Mouse (Mus musculus) neural tube, embryonic 15.5 days (tissue): Measurements from ENCODE around the gene Plcd3. TPM values are rescaled to one million over a fixed set of nuclear protein-coding genes. Genes with fewer than 3 reads are reported as not detected.

Source experiments
- ATAC-seq: fragments of 200-750 bp; cut with Nextera tagmentation; 2 replicates; pipeline ENCODE4 v1.8.0; 2017; ENCODE audit warnings: mild to moderate bottlenecking, moderate TSS enrichment, moderate library complexity; ENCODE audit not compliant: low FRiP score
- H3K27ac ChIP-seq: fragments of 300-500 bp; sonication (generic); replicated peaks from 2 replicates; pipeline ENCODE4 v1.5.1; 2015; ENCODE audit warnings: mild to moderate bottlenecking, inconsistent platforms
- H3K27me3 ChIP-seq: fragments of 300-500 bp; sonication (generic); replicated peaks from 2 replicates; pipeline ENCODE4 v1.6.1; 2015; ENCODE audit warnings: inconsistent platforms
- H3K36me3 ChIP-seq: fragments of 300-500 bp; sonication (generic); 2 replicates; pipeline ENCODE4 v1.6.1; 2015; ENCODE audit warnings: inconsistent platforms
- H3K4me1 ChIP-seq: fragments of 300-500 bp; sonication (generic); 2 replicates; pipeline ENCODE4 v1.6.1; 2015; ENCODE audit warnings: inconsistent platforms
- H3K4me2 ChIP-seq: fragments of 300-500 bp; sonication (generic); 2 replicates; pipeline ENCODE4 v1.6.1; 2015; ENCODE audit warnings: inconsistent platforms, mild to moderate bottlenecking, moderate library complexity
- H3K4me3 ChIP-seq: fragments of 300-500 bp; sonication (generic); replicated peaks from 2 replicates; pipeline ENCODE4 v1.5.1; 2015; ENCODE audit warnings: mild to moderate bottlenecking, inconsistent platforms
- H3K9ac ChIP-seq: fragments of 300-500 bp; sonication (generic); replicated peaks from 2 replicates; pipeline ENCODE4 v1.6.1; 2015; ENCODE audit warnings: mild to moderate bottlenecking, inconsistent platforms
- H3K9me3 ChIP-seq: fragments of 300-500 bp; sonication (generic); replicated peaks from 2 replicates; pipeline ENCODE4 v1.6.1; 2016; ENCODE audit warnings: inconsistent platforms
- WGBS: fragments of 180-500 bp; shearing (Covaris S2); methylation state at CpG from one replicate; pipeline ENCODE4 v1.1.7; 2015; ENCODE audit warnings: mixed read lengths; 5-methylcytosine and 5-hydroxymethylcytosine counted together
- polyA plus RNA-seq: library from polyadenylated mRNA; unstranded; fragments of >200 nt; fragmentation: Nextera tagmentation; extraction: Ambion mirVana; gene quantifications from 2 replicates; pipeline ENCODE4 v1.2.1, GENCODE M21; 2015

Gene Plcd3
- polyA plus RNA-seq, 1 experiment from 2014 or later = 3.2 TPM

- no peaks in the 10 kb centered on the region for H3K4me1 ChIP-seq
- peaks cover 16% of the 10 kb centered on the region for H3K27me3 ChIP-seq
- no peak overlapping the region for H3K4me2 ChIP-seq
- no peak overlapping the region for H3K27ac ChIP-seq
- no peak overlapping the region for H3K9ac ChIP-seq
- no peak for ATAC-seq
- no peaks in the 10 kb centered on the region for H3K36me3 ChIP-seq
- no peak overlapping the region for H3K4me3 ChIP-seq
- WGBS = 63% methylated on average over 20 of the region's 20 CpGs
- no peaks in the 10 kb centered on the region for H3K9me3 ChIP-seq
These were observed 7.3 kb downstream of the Plcd3 start for GRCm38 (mm10) chr11:103093862-103094833.

- no peak for ATAC-seq
- H3K27me3 ChIP-seq = peaks cover 8% of the 10 kb centered on the region
- 89% methylated on average over 7 of the region's 7 CpGs for WGBS
These were observed 8.2 kb downstream of the Plcd3 start for GRCm38 (mm10) chr11:103093306-103093705.

GRCm38 (mm10) chr11:103081631-103082030 is 19.8 kb downstream of the Plcd3 start:
- no peak overlapping the region for H3K4me2 ChIP-seq
- H3K4me3 ChIP-seq = no peak overlapping the region
- peaks cover 35% of the 10 kb centered on the region for H3K27me3 ChIP-seq
- ATAC-seq = no peak
- no peaks in the 10 kb centered on the region for H3K36me3 ChIP-seq
- no peaks in the 10 kb centered on the region for H3K9me3 ChIP-seq
- no peak overlapping the region for H3K9ac ChIP-seq
- H3K27ac ChIP-seq = no peak overlapping the region
- WGBS = 54% methylated on average over 6 of the region's 6 CpGs
- peaks cover 14% of the 10 kb centered on the region for H3K4me1 ChIP-seq

More at GRCm38 (mm10) chr11:103093306-103093705, 8.2 kb downstream of the Plcd3 start:
- no peaks in the 10 kb centered on the region for H3K4me1 ChIP-seq
- H3K36me3 ChIP-seq = no peaks in the 10 kb centered on the region
- no peak overlapping the region for H3K9ac ChIP-seq
- no peaks in the 10 kb centered on the region for H3K9me3 ChIP-seq
- H3K27ac ChIP-seq = no peak overlapping the region
- no peak overlapping the region for H3K4me3 ChIP-seq
- H3K4me2 ChIP-seq = no peak overlapping the region

DNA sequence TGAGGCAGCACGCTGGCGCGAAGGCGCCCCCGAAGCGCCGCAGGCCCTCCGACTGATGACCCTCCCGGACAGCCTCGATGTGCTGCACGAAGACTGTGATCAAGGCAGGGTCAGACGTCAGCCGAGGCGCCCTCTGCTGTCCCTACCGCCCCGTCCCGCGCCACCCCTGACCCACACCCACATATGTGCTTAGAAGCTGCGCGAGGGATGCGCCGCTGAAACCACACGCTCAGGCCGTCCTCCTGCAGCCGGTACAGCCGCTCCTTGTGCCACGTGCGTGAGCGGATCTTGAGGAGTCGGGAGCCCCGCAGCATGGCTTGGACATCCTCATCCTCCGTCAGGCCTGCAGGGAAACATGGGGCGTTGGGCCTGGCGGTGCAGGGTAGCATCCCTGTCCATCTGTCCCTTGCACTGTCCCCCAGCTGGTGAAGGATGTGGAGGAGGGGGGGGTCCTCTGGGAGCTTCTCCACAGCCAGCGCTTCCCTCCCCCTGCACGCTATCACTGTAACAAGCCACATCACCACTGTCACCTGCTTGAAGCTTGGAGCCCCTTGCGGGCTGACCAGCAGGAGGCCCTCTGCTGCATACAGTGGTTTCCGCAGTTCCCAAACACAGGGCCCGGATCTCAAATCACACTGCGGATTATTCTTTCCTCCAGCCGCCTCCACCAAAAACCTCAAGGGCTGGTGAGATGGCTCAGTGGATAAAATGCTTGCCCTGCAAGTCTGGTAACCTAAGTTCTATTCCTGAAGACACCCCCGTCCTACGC is 21.0 kb downstream of the Plcd3 start:
- peak; percentile 50; the same call in 1 of the 2 replicates for ATAC-seq
- Histone ChIP-seq H3K9ac (peak overlapping the region; percentile 42), H3K4me1 (peaks cover 14% of the 10 kb centered on the region), H3K36me3 (no peaks in the 10 kb centered on the region), H3K27me3 (peaks cover 35% of the 10 kb centered on the region), H3K4me2 (peak overlapping the region; percentile 60), H3K27ac (no peak overlapping the region), H3K9me3 (no peaks in the 10 kb centered on the region), H3K4me3 (peak overlapping the region; percentile 32)
- 2% methylated on average over 43 of the region's 43 CpGs for WGBS

GRCm38 (mm10) chr11:103078131-103078530 is 23.3 kb downstream of the Plcd3 start:
- H3K4me1 ChIP-seq = peaks cover 14% of the 10 kb centered on the region
- no peak for ATAC-seq
- H3K36me3 ChIP-seq = no peaks in the 10 kb centered on the region
- no peak overlapping the region for H3K27ac ChIP-seq
- H3K4me3 ChIP-seq = no peak overlapping the region
- H3K27me3 ChIP-seq = peaks cover 35% of the 10 kb centered on the region
- H3K9ac ChIP-seq = no peak overlapping the region
- 82% methylated on average over 11 of the region's 11 CpGs for WGBS
- H3K9me3 ChIP-seq = no peaks in the 10 kb centered on the region
- H3K4me2 ChIP-seq = no peak overlapping the region

- Histone ChIP-seq H3K9me3 (no peaks in the 10 kb centered on the region), H3K4me1 (peaks cover 14% of the 10 kb centered on the region), H3K36me3 (no peaks in the 10 kb centered on the region), H3K27ac (no peak overlapping the region), H3K4me2 (no peak overlapping the region), H3K4me3 (no peak overlapping the region), H3K9ac (no peak overlapping the region), H3K27me3 (peaks cover 23% of the 10 kb centered on the region)
- WGBS = 92% methylated on average over 8 of the region's 8 CpGs
- no peak for ATAC-seq
These were observed 24.9 kb downstream of the Plcd3 start for GRCm38 (mm10) chr11:103076581-103076980.

- Histone ChIP-seq H3K27me3 (peaks cover 17% of the 10 kb centered on the region), H3K9ac (no peak overlapping the region), H3K9me3 (no peaks in the 10 kb centered on the region), H3K4me1 (peaks cover 11% of the 10 kb centered on the region), H3K4me3 (no peak overlapping the region), H3K36me3 (no peaks in the 10 kb centered on the region), H3K4me2 (no peak overlapping the region), H3K27ac (no peak overlapping the region)
- no peak for ATAC-seq
- 96% methylated on average over 7 of the region's 7 CpGs for WGBS
These were observed 25.4 kb downstream of the Plcd3 start for GRCm38 (mm10) chr11:103076010-103076409.

GRCm38 (mm10) chr11:103074796-103075323 is 26.6 kb downstream of the Plcd3 start:
- H3K4me1 ChIP-seq = no peaks in the 10 kb centered on the region; the same call in 1 of the 2 replicates
- H3K4me3 ChIP-seq = no peak overlapping the region
- no peak overlapping the region for H3K4me2 ChIP-seq
- ATAC-seq = no peak
- H3K27me3 ChIP-seq = peaks cover 6% of the 10 kb centered on the region; the same call in 1 of the 2 replicates
- H3K9me3 ChIP-seq = no peaks in the 10 kb centered on the region
- peaks cover 2% of the 10 kb centered on the region; the same call in 1 of the 2 replicates for H3K36me3 ChIP-seq
- H3K27ac ChIP-seq = no peak overlapping the region
- H3K9ac ChIP-seq = no peak overlapping the region
- WGBS = 37% methylated on average over 10 of the region's 10 CpGs

DNA sequence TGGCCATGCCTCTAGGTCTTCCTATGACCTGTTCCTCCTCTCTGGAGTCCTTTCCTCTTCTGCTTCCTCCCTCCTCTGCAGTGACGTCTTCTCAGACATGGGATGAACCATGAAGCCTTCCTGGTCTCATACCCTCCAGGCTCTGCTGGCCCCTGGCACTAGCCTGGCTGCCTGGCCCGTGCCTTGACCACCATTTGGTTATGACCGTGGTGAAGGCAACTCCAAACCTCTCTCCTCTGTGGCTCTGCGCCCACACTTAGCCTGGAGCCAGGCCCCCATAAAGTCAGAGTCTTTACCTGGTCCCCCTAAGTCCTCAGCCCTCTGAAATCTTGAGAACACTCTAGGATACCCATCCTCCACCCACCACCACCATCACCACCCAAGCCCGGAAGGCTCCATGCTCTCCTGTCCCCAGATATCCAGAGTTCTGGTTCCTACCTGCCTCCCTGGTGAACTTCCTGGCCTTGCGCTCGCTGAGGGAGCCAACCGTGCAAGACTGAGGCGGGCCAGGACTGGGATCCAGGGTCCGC is 27.3 kb downstream of the Plcd3 start:
- Histone ChIP-seq H3K27me3 (0 out of 2 replicates have a peak, but pooled peaks cover under 1% of the 10 kb centered on the region), H3K36me3 (peaks cover 8% of the 10 kb centered on the region), H3K4me2 (no peak overlapping the region), H3K9me3 (no peaks in the 10 kb centered on the region), H3K27ac (no peak overlapping the region), H3K9ac (no peak overlapping the region), H3K4me1 (no peaks in the 10 kb centered on the region; the same call in 1 of the 2 replicates), H3K4me3 (no peak overlapping the region)
- ATAC-seq = no peak
- 61% methylated on average over 10 of the region's 10 CpGs for WGBS

- no peaks in the 10 kb centered on the region for H3K27me3 ChIP-seq
- ATAC-seq = no peak
- no peaks in the 10 kb centered on the region; the same call in 1 of the 2 replicates for H3K4me1 ChIP-seq
- H3K36me3 ChIP-seq = peaks cover 13% of the 10 kb centered on the region
- H3K4me2 ChIP-seq = no peak overlapping the region
- H3K4me3 ChIP-seq = no peak overlapping the region
- no peak overlapping the region for H3K9ac ChIP-seq
- 93% methylated on average over 7 of the region's 7 CpGs for WGBS
- no peak overlapping the region for H3K27ac ChIP-seq
- H3K9me3 ChIP-seq = no peaks in the 10 kb centered on the region
These were observed 27.8 kb downstream of the Plcd3 start for GRCm38 (mm10) chr11:103073671-103074070.

- Histone ChIP-seq H3K27ac (no peak overlapping the region), H3K4me1 (no peaks in the 10 kb centered on the region; the same call in 1 of the 2 replicates), H3K27me3 (no peaks in the 10 kb centered on the region), H3K4me3 (no peak overlapping the region), H3K9me3 (no peaks in the 10 kb centered on the region), H3K4me2 (no peak overlapping the region), H3K36me3 (peaks cover 45% of the 10 kb centered on the region), H3K9ac (no peak overlapping the region)
- WGBS = 96% methylated on average over 10 of the region's 10 CpGs
- ATAC-seq = no peak
These were observed 31.1 kb downstream of the Plcd3 start for GRCm38 (mm10) chr11:103070322-103070880.
